Mouse (Mus musculus): ENCODE measurements around the gene Hyal2. TPM values are rescaled to one million over a fixed set of nuclear protein-coding genes. Genes with fewer than 3 reads are reported as not detected.
"Not testable (repeated sequence)": the region's sequence is repeated elsewhere in the genome, so short reads cannot be mapped to it uniquely, and the experiment has no call there.

Hyal2 gene
- polyA plus RNA-seq, 1 experiment from 2014 or later: 105 TPM

DNA sequence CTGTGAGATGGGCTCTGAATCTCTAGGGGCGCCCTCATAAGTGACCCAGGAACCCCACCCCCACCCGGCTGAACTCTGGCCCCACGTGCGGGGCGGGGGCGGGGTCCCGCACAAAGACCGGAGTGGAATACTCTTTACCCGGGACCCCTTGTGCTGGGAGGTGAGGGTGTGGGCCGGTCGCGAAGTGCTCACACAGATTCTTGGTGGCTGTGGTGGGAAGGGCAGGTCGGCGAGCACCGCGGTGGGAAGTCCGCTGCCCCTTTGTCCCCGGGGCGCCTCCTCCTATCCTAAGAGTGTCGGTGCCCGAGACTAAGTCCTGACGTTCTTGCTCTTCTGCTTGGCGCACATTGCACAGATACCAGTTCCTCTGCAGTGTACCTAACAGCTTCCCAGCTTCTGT lies 1.5 kb downstream of the Hyal2 start:
- Histone ChIP-seq H3K9me3 (replicated peaks; ENCODE audit: control insufficient read depth, low read length) (no peaks in the 10 kb centered on the region), H3K36me3 (ENCODE audit: control insufficient read depth, insufficient read depth, low read length) (peaks cover 22% of the 10 kb centered on the region), H3K9ac (ENCODE audit: low read depth, low read length) (peak overlapping the region; percentile 92), H3K4me2 (peak overlapping the region; percentile 93), H3K4me3 (ENCODE audit: low read depth, low read length) (peak overlapping the region; percentile 85), H3K4me1 (ENCODE audit: control insufficient read depth, insufficient read depth, low read length) (peaks cover 39% of the 10 kb centered on the region), H3K27ac (ENCODE audit: low read depth, low read length) (peak overlapping the region; percentile 86), H3K27me3 (ENCODE audit: control insufficient read depth, insufficient read depth, low read length) (no peaks in the 10 kb centered on the region)
- ATAC-seq (replicated peaks; ENCODE audit: insufficient number of reproducible peaks, low FRiP score, low TSS enrichment): peak; percentile 16
- WGBS (ENCODE audit: insufficient replicate concordance): under 1% methylated on average over 22 of the region's 23 CpGs

DNA sequence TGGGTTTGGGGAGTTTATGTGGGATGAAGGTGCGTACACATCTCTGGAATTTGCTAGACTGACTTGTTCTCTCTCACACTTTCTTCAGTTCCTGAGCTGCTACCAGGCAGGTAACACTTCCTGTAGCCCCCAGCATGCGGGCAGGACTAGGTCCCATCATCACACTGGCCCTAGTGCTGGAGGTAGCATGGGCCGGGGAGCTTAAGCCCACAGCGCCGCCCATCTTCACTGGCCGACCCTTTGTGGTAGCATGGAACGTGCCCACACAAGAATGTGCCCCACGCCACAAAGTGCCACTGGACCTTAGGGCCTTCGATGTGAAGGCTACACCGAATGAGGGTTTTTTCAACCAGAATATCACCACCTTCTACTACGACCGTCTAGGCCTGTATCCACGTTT lies 2.3 kb downstream of the Hyal2 start:
- ATAC-seq (replicated peaks; ENCODE audit: insufficient number of reproducible peaks, low FRiP score, low TSS enrichment): no peak
- peak overlapping the region; percentile 85 for H3K4me3 ChIP-seq (ENCODE audit: low read depth, low read length)
- H3K36me3 ChIP-seq (ENCODE audit: control insufficient read depth, insufficient read depth, low read length): peaks cover 20% of the 10 kb centered on the region
- H3K4me1 ChIP-seq (ENCODE audit: control insufficient read depth, insufficient read depth, low read length): peaks cover 38% of the 10 kb centered on the region
- no peaks in the 10 kb centered on the region for H3K27me3 ChIP-seq (ENCODE audit: control insufficient read depth, insufficient read depth, low read length)
- H3K27ac ChIP-seq (ENCODE audit: low read depth, low read length): peak overlapping the region; percentile 86
- peak overlapping the region; percentile 93 for H3K4me2 ChIP-seq
- no peaks in the 10 kb centered on the region for H3K9me3 ChIP-seq (replicated peaks; ENCODE audit: control insufficient read depth, low read length)
- 53% methylated on average over 13 of the region's 13 CpGs for WGBS (ENCODE audit: insufficient replicate concordance)
- peak overlapping the region; percentile 92 for H3K9ac ChIP-seq (ENCODE audit: low read depth, low read length)

DNA sequence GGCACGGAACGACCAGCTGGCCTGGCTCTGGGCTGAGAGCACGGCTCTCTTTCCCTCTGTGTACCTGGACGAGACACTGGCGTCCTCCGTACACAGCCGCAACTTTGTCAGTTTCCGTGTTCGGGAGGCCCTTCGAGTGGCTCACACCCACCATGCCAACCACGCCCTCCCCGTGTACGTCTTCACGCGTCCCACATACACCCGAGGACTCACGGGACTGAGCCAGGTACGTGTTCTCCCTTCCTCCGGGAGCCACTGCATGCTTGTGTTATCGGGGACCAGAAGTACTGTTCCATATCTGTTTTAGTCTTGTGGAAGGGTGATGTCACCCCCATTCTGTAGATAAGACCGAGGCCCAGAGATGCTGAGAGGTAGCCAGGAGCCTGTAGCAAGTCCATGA lies 3.1 kb downstream of the Hyal2 start:
- no peak overlapping the region for H3K27ac ChIP-seq (ENCODE audit: low read depth, low read length)
- WGBS (ENCODE audit: insufficient replicate concordance): 60% methylated on average over 21 of the region's 21 CpGs

DNA sequence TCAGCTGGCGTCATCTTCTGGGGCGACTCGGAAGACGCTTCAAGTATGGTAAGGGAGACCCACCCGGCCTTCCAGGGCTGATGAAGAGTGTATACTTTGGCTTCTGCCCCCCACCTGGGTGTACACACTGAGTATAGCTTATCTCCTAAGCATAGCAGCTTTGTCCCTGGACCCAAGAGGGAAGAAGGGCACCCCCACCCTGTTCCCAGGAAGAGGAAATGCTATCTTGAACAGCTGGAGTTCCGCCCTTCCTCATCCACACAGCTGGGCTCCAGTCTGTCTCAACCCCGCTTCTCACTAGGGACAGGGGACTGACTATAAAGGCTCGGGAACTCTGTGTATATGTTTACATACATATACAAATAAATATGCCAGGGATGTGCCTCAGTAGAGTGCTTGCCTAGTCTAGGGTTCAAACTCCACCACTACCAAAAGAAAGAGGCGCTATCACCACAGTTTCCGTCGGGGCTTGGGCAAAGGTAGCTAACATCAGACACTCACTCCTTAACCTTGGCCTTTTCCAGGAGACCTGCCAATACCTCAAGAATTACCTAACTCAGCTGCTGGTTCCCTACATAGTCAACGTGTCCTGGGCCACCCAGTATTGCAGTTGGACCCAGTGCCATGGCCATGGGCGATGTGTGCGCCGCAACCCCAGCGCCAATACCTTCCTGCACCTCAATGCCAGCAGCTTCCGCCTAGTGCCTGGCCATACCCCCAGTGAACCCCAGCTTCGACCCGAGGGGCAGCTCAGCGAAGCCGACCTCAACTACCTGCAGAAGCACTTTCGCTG lies 4.0 kb downstream of the Hyal2 start:
- H3K9me3 ChIP-seq (replicated peaks; ENCODE audit: control insufficient read depth, low read length): no peaks in the 10 kb centered on the region
- H3K9ac ChIP-seq (ENCODE audit: low read depth, low read length): peak overlapping the region; percentile 40; the same call in 1 of the 2 replicates
- peaks cover 20% of the 10 kb centered on the region for H3K36me3 ChIP-seq (ENCODE audit: control insufficient read depth, insufficient read depth, low read length)
- H3K4me1 ChIP-seq (ENCODE audit: control insufficient read depth, insufficient read depth, low read length): peaks cover 38% of the 10 kb centered on the region
- H3K4me3 ChIP-seq (ENCODE audit: low read depth, low read length): peak overlapping the region; percentile 85
- H3K4me2 ChIP-seq: peak overlapping the region; percentile 93
- WGBS (ENCODE audit: insufficient replicate concordance): 86% methylated on average over 22 of the region's 22 CpGs
- ATAC-seq (replicated peaks; ENCODE audit: insufficient number of reproducible peaks, low FRiP score, low TSS enrichment): no peak
- H3K27ac ChIP-seq (ENCODE audit: low read depth, low read length): no peak overlapping the region
- H3K27me3 ChIP-seq (ENCODE audit: control insufficient read depth, insufficient read depth, low read length): no peaks in the 10 kb centered on the region

More for the DNA sequence above, 3.1 kb downstream of the Hyal2 start:
- H3K4me1 ChIP-seq (ENCODE audit: control insufficient read depth, insufficient read depth, low read length): peaks cover 38% of the 10 kb centered on the region
- ATAC-seq (replicated peaks; ENCODE audit: insufficient number of reproducible peaks, low FRiP score, low TSS enrichment): no peak
- peaks cover 20% of the 10 kb centered on the region for H3K36me3 ChIP-seq (ENCODE audit: control insufficient read depth, insufficient read depth, low read length)
- peak overlapping the region; percentile 93 for H3K4me2 ChIP-seq
- H3K27me3 ChIP-seq (ENCODE audit: control insufficient read depth, insufficient read depth, low read length): no peaks in the 10 kb centered on the region
- peak overlapping the region; percentile 85 for H3K4me3 ChIP-seq (ENCODE audit: low read depth, low read length)
- no peaks in the 10 kb centered on the region for H3K9me3 ChIP-seq (replicated peaks; ENCODE audit: control insufficient read depth, low read length)
- H3K9ac ChIP-seq (ENCODE audit: low read depth, low read length): peak overlapping the region; percentile 92

DNA sequence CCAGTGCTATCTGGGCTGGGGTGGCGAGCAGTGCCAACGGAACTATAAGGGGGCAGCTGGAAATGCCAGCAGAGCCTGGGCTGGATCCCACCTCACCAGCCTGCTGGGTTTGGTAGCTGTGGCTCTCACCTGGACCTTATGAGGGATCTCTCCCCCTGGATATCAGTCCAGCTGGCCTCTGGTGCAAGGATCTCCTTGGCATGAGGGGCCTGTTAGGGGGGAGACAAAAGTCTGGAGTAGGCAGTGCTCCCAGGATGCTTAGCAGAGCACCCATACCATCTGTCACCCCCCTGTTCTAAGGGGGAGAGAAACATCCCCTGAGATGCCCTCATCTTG lies 4.5 kb downstream of the Hyal2 start:
- no peaks in the 10 kb centered on the region for H3K9me3 ChIP-seq (replicated peaks; ENCODE audit: control insufficient read depth, low read length)
- WGBS (ENCODE audit: insufficient replicate concordance): 91% methylated on average over 2 of the region's 2 CpGs
- no peak overlapping the region for H3K4me3 ChIP-seq (ENCODE audit: low read depth, low read length)
- peaks cover 20% of the 10 kb centered on the region for H3K36me3 ChIP-seq (ENCODE audit: control insufficient read depth, insufficient read depth, low read length)
- H3K27ac ChIP-seq (ENCODE audit: low read depth, low read length): no peak overlapping the region
- no peaks in the 10 kb centered on the region for H3K27me3 ChIP-seq (ENCODE audit: control insufficient read depth, insufficient read depth, low read length)
- H3K4me2 ChIP-seq: no peak overlapping the region
- H3K4me1 ChIP-seq (ENCODE audit: control insufficient read depth, insufficient read depth, low read length): peaks cover 43% of the 10 kb centered on the region
- ATAC-seq (replicated peaks; ENCODE audit: insufficient number of reproducible peaks, low FRiP score, low TSS enrichment): no peak
- no peak overlapping the region for H3K9ac ChIP-seq (ENCODE audit: low read depth, low read length)

DNA sequence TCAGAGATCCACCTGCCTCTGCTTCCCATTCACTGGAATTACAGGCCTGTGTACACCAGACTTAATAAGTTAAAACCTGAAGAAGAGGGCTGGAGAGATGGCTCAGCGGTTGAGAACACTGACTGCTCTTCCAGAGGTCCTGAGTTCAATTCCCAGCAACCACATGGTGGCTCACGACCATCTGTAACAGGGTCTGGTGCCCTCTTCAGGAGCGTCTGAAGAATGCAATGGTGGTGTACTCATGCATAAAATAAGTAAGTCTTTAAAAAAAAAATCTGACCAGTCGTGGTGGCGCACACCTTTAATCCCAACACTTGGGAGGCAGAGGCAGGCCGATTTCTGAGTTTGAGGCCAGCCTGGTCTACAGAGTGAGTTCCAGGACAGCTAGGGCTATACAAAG lies 6.0 kb downstream of the Hyal2 start:
- H3K9ac ChIP-seq (ENCODE audit: low read depth, low read length); H3K27me3 ChIP-seq (ENCODE audit: control insufficient read depth, insufficient read depth, low read length); H3K27ac ChIP-seq (ENCODE audit: low read depth, low read length); H3K4me2 ChIP-seq; H3K4me3 ChIP-seq (ENCODE audit: low read depth, low read length); H3K9me3 ChIP-seq (replicated peaks; ENCODE audit: control insufficient read depth, low read length); ATAC-seq (replicated peaks; ENCODE audit: insufficient number of reproducible peaks, low FRiP score, low TSS enrichment): not testable (repeated sequence)
- peaks cover 20% of the 10 kb centered on the region for H3K36me3 ChIP-seq (ENCODE audit: control insufficient read depth, insufficient read depth, low read length)
- peaks cover 37% of the 10 kb centered on the region for H3K4me1 ChIP-seq (ENCODE audit: control insufficient read depth, insufficient read depth, low read length)
- WGBS (ENCODE audit: insufficient replicate concordance): 82% methylated on average over 6 of the region's 6 CpGs

DNA sequence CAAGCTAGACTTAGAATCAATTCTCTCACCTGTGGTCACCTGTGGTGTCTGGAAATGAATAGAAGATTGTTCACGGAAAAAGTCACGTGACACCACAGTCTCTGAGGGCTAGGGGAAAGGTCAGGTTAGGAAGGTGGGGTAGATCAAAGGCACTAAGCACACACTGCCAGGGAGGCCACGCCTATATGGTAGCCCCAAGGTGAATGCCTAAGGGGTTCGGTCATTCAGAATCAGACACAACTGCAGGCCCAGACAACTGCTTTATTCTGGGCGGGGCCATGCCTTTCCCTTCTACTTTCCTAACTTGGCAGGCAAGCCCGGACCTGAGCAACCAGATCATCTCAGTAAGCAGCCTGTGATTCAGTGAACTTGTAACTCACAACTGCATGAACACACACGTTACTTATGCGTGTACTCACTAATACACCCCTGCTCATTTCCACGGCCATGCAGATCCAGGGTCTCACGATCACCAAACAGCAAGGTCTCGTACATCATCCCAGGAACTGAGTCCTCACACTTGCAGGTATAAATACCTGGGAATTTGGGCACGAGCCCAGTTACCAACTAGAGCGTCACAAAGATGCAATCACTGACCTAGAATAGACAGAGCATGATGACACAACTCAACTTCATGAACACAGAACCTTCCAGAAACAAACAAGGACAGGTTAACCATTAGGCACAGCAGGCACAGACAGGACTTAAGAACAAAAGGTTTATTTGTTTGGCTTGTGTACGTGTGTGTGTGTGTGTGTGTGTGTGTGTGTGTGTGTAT lies 8.0 kb downstream of the Hyal2 start:
- 79% methylated on average over 14 of the region's 14 CpGs for WGBS (ENCODE audit: insufficient replicate concordance)
- peaks cover 25% of the 10 kb centered on the region for H3K4me1 ChIP-seq (ENCODE audit: control insufficient read depth, insufficient read depth, low read length)
- no peak overlapping the region for H3K4me3 ChIP-seq (ENCODE audit: low read depth, low read length)
- H3K9ac ChIP-seq (ENCODE audit: low read depth, low read length): no peak overlapping the region
- H3K36me3 ChIP-seq (ENCODE audit: control insufficient read depth, insufficient read depth, low read length): peaks cover 14% of the 10 kb centered on the region
- no peak overlapping the region for H3K27ac ChIP-seq (ENCODE audit: low read depth, low read length)
- ATAC-seq (replicated peaks; ENCODE audit: insufficient number of reproducible peaks, low FRiP score, low TSS enrichment): no peak
- no peaks in the 10 kb centered on the region for H3K27me3 ChIP-seq (ENCODE audit: control insufficient read depth, insufficient read depth, low read length)
- H3K9me3 ChIP-seq (replicated peaks; ENCODE audit: control insufficient read depth, low read length): no peaks in the 10 kb centered on the region
- H3K4me2 ChIP-seq: no peak overlapping the region; the same call in 1 of the 2 replicates

DNA sequence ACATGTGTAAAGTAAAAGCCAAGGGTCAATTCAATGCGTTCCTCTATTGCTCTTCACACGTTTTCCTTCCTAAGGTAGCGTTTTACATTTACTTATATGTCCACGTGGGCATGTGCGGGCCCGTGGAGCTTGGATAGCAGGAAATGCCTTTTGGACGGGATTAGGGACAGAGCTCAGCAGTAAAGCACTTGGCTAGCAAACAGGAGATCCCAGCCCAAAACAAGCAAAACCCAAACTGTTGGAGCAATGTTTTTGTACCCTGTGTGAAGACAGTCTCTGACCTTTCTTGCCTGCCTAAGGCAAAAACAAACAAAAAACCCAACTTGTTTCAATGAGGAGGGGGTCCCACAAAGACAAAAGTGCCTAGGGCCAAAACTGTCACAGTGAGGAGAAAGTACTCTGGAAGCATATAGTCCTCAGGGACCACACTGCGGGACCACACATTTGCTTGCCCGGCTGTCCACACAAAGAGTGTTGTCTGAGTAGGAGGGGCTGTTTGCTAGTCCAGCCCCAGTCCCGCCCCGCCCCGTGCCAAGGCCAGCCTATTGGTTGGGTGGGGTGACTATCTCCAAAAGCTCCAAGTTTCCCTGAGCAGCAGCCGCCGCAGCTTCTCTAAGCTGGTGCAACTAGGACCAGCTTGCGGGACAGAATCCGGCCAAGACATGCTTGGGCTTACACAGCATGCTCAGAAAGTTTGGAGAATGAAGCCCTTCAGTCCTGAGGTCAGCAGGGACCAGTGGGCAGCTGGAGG lies 8.8 kb downstream of the Hyal2 start, which contains the start of gene Hyal1:
Gene Hyal1 (plus strand): TSS at position 571 of the 751 bp plus-strand sequence.
- H3K36me3 ChIP-seq (ENCODE audit: control insufficient read depth, insufficient read depth, low read length): peaks cover 12% of the 10 kb centered on the region
- peaks cover 23% of the 10 kb centered on the region for H3K4me1 ChIP-seq (ENCODE audit: control insufficient read depth, insufficient read depth, low read length)
- H3K27me3 ChIP-seq (ENCODE audit: control insufficient read depth, insufficient read depth, low read length): no peaks in the 10 kb centered on the region
- ATAC-seq (replicated peaks; ENCODE audit: insufficient number of reproducible peaks, low FRiP score, low TSS enrichment): peak; percentile 74
- 25% methylated on average over 16 of the region's 16 CpGs for WGBS (ENCODE audit: insufficient replicate concordance)
- H3K27ac ChIP-seq (ENCODE audit: low read depth, low read length): no peak within 1 kb of the TSS
- H3K9ac ChIP-seq (ENCODE audit: low read depth, low read length): peak within 1 kb of the TSS; percentile 60
- peak within 1 kb of the TSS; percentile 64 for H3K4me2 ChIP-seq
- H3K4me3 ChIP-seq (ENCODE audit: low read depth, low read length): peak within 1 kb of the TSS; percentile 27
- H3K9me3 ChIP-seq (replicated peaks; ENCODE audit: control insufficient read depth, low read length): no peaks in the 10 kb centered on the region

Measured in heart, embryonic 11.5 days (tissue).